Mouse (Mus musculus): ENCODE measurements around the gene Hras.

- TF ChIP-seq CTCF (IDR thresholded peaks at IDR 0.05; ENCODE audit: low read depth): no peak
- no peak for TF ChIP-seq EP300 (IDR thresholded peaks at IDR 0.05; ENCODE audit: low read depth)
Observed at GRCm38 (mm10) chr7:141148639-141149038, 45.2 kb downstream of the Hras start.

Data from liver, postnatal 0 days (tissue).